Mouse (Mus musculus) cerebellum, postnatal 4 days (tissue): Measurements from ENCODE around the gene Ccdc97.
"Not testable (repeated sequence)": the region's sequence is repeated elsewhere in the genome, so short reads cannot be mapped to it uniquely, and the experiment has no call there.

ENCODE experiments used
- DNase-seq, 2 experiments: peaks; one replicate each; pipeline ENCODE4 v3.0.0; 2022; ENCODE audit warnings: low spot score in 2 of 2, mixed read lengths in 1 of 2

Gene Ccdc97

GRCm38 (mm10) chr7:25718788-25719417 lies at the start of gene Ccdc97:
Gene Ccdc97, minus strand, starts transcription at chr7:25719088.
- peak; percentile 73 to 88 for DNase-seq

GRCm38 (mm10) chr7:25768229-25768628 lies 49.3 kb upstream of the Ccdc97 start:
- no peak for DNase-seq

DNA sequence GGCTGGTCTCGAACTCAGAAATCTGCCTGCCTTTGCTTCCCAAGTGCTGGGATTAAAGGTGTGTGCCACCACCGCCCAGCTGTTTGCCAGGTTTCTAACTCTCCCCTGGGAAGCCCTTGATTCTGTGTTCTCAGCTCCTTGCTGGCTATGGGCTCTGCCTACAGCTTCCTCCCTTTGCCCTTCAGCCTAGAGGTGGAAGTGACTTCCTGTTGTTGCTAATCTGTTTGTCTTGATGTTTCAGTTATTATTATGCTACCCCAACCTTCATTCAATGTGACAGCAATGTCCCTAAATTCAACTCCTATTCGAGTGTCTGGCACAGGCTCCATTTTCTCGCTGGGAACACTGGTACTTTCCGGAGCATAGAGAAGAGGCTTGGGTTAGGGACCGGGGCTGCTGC lies 47.2 kb upstream of the Ccdc97 start:
- DNase-seq: no peak

GRCm38 (mm10) chr7:25764221-25764620 lies 45.3 kb upstream of the Ccdc97 start:
- DNase-seq: no peak

- DNase-seq: no peak
Measured at GRCm38 (mm10) chr7:25763678-25764077, 44.8 kb upstream of the Ccdc97 start.

DNA sequence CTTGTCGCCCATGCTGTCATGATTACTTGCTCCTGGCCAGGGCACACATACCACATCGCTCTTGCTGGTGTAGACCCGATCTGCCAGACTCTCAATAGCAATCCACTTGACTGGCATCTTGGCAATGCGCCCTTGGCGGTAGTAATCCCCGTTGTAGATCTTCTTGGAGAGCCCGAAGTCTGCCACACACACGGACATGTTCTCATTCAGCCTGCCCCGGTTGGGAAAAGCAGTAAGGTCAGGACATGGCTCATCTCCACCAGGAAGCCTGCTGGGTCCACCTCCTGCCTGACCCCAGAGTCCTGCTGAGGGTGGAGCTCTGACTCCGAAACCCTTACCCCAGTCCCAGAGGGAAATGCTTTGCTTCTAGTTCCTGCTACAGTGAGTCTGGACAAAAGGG lies 42.5 kb upstream of the Ccdc97 start:
- DNase-seq: peak in 1 of 2 experiments; percentile 11

GRCm38 (mm10) chr7:25756011-25756410 lies 37.1 kb upstream of the Ccdc97 start:
- DNase-seq: peak; percentile 80 to 90

GRCm38 (mm10) chr7:25755468-25755833 lies 36.6 kb upstream of the Ccdc97 start:
- DNase-seq: peak in 1 of 2 experiments; percentile 57

DNA sequence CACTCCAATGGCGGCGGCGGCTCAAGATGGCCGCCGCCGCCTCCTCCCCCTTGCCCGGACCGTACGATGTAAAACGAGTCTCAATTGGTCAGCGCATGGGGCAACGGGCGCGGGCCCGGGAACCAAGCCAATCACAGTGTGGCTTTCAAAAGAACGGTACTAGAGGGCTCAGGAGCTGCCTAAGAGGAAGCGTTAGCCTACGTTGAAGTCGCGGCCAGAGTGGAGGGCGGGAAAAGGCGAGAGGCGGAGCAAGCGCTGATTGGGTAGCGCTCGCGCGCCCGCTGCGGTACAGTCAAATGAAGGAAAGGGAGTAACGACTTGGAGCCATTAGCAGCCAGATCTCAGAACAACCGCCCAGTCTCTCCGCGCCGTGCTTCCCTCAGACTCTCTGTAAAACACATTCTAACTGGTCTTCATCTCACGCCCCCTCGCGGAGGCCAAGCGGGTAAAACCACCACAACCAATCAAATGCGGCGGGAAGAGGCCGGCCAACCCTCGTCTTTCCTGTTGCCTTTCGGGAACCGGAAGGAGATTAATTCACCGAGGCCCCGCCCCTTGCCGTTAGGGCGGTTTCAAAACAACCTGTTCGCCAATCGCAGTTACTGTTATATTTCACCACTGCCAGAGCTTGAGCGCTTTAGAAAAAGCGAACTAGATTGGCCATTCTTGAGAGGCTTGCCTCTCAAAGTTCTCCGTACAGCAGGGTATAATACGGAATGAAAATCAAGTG lies 36.0 kb upstream of the Ccdc97 start, which contains the start of gene Hnrnpul1:
Gene Hnrnpul1, minus strand, starts transcription at position 20 of the 730 bp plus-strand sequence.
- DNase-seq: peak; percentile 96 to 100

DNA sequence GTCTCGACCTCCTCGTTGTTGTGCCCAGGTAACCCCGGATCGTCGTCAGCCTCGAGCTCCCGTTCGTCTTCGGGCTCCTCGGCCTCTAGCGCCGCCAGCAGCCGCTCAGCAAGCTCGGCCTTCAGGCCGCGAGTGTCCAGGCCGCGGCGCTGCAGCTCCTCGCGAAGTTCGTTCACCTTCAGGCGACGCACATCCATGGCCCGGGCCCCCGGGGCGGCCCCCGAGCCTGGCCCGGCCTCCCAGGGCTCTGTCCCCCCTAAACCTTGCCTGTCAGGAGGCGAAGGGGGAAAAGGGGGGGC lies 35.5 kb upstream of the Ccdc97 start:
- DNase-seq: no peak

- peak; percentile 35 to 51 for DNase-seq
Measured at GRCm38 (mm10) chr7:25753643-25754438, 35.0 kb upstream of the Ccdc97 start.

- DNase-seq: no peak
Measured at GRCm38 (mm10) chr7:25753076-25753475, 34.2 kb upstream of the Ccdc97 start.

DNA sequence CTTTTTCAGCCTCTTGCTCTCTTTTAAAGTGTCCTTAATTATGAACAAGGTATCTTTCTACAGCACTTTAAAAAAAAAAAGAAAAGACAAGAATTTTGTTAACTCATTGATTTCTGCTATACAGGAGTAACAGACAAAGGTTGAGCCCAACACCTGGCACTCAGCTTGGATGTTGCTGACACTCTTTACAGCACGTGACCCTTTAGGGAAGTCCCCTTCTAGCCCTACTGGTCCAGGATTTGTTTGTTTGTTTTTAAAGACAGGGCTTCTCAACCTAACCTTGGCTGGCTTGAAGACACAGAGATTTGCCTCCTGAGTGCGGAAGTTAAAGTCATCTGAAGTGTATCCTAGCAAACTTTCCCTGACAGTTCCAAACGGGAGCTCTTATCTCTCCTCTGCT lies 28.0 kb upstream of the Ccdc97 start:
- no peak for DNase-seq

DNA sequence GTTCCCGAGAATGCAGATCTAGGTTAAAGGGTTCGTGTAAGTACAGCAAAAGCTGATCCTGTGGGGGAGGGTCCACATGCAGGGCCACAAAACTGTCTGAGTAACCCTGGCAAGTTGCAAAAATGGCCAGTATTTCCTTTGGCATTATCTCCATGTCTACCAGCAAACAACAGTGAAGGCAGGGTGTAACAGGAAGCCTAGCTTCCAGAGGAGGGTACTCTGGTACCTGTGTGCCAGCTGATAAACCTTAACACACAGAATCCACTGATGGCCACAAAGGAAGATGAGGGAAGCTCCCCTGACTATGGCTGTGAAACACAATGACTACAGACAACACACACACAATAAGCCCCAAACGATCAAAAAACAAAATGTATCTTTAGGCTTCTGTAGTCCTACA lies 19.4 kb upstream of the Ccdc97 start:
- DNase-seq: no peak

GRCm38 (mm10) chr7:25736920-25737319 lies 18.0 kb upstream of the Ccdc97 start:
- DNase-seq: no peak

GRCm38 (mm10) chr7:25734991-25735390 lies 16.1 kb upstream of the Ccdc97 start:
- DNase-seq: no peak

- DNase-seq: no peak
Measured at GRCm38 (mm10) chr7:25731294-25732055, 12.6 kb upstream of the Ccdc97 start.

- DNase-seq: no peak
Measured at GRCm38 (mm10) chr7:25729862-25730261, 11.0 kb upstream of the Ccdc97 start.

GRCm38 (mm10) chr7:25729396-25729795 lies 10.5 kb upstream of the Ccdc97 start:
- no peak for DNase-seq

DNA sequence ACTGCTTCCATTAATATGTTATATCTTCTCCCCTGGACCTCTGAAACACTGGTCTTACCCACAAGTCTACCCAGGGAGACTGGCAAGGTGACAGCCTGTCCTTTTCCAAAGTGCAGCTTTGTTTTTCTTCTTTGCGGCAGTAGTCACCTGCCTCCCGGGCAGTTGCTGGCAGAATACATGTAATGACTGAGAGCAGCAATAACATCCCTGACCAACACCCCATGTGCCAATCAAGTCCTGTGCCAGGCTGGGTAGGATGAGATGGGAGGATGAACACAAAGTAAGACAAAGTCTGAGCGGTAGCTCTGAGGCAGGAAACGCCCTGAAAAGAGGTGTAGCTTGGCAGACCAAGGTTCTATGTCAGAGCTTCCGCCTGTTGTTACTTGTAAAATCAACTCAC lies 8.9 kb upstream of the Ccdc97 start:
- DNase-seq: no peak

DNA sequence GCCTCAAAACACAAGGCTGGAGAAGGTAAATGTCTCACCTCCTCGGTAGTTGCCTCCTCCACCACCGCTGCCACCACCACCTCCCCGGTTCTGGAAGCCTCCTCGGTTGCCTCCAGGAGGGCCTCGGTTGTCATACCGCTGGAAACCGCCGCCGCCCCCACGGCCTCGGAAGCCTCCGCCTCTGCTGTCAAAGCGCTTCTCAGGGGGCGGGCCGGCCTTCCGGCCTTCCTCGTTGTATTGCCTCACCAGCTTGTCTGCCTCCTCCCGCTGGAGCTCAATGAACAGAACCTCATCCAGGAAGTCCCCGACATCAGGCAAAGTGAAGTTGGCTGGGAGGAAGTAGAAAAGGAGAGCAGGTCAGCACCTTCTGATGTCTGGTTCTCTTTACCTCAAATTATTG lies 7.0 kb upstream of the Ccdc97 start:
- no peak for DNase-seq

GRCm38 (mm10) chr7:25721776-25722175 lies 2.9 kb upstream of the Ccdc97 start:
- DNase-seq: not testable (repeated sequence)
